Mouse (Mus musculus): ENCODE data around the gene Tatdn3. TPM values are rescaled to one million over a fixed set of nuclear protein-coding genes. Genes with fewer than 3 reads are reported as not detected.

Tatdn3 gene
- polyA plus RNA-seq (2015; fragmentation: Nextera tagmentation; extraction: Ambion mirVana), result 11.8 and 15.1 TPM in 2 replicates

DNA sequence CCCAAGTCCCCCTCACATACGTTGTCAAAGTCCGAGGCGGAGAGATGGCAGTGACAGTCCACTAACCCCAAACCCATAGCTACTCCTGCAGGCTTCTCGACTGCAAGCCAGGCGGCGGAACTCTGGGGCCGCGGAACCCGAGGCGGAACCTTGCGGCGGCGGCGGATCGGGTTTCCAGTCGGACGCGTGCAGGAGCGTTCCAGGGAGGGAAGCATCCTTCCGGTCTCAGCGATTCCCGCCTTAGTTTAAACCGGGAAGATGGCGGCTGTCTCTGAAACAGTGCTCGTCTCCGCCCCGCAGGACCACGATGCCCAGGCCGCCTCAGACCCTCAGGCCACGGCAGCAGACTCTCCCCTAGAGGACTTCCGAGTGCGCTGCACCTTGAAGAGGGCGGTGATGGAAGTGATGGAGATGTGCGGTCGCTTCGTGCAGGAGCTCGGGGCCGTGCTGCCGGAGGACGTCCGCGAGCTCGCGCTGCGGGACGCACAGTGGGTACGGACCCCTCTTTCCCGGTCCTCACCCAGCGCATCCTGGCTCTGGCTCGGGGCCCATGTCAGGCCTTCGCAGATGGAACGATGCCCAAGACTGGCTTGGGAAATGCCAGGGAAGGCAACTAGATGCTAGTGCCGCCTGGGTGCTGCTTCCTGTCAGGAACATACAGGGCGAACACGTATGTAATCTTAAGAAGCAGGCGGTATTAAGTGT lies at the start of gene Tatdn3, which contains the start of gene Nsl1:
Gene Tatdn3, minus strand, starts transcription at position 152 of the 705 bp plus-strand sequence.
Gene Nsl1, plus strand, starts transcription at position 232 of the 705 bp plus-strand sequence.
- Histone ChIP-seq H3K4me2 (peak within 1 kb of the TSS; percentile 90), H3K27me3 (replicated peaks) (no peaks in the 10 kb centered on the region), H3K27ac (no peak within 1 kb of the TSS), H3K9ac (peak within 1 kb of the TSS; percentile 81), H3K9me3 (no peaks in the 10 kb centered on the region), H3K4me1 (peaks cover 11% of the 10 kb centered on the region; the same call in 1 of the 2 replicates), H3K36me3 (peaks cover 11% of the 10 kb centered on the region; the same call in 1 of the 2 replicates), H3K4me3 (replicated peaks) (peak within 1 kb of the TSS; percentile 81)
- ATAC-seq (ENCODE audit: insufficient read depth, low FRiP score, low read depth), result peak; percentile 90
- WGBS, result under 1% methylated on average over 56 of the region's 56 CpGs

DNA sequence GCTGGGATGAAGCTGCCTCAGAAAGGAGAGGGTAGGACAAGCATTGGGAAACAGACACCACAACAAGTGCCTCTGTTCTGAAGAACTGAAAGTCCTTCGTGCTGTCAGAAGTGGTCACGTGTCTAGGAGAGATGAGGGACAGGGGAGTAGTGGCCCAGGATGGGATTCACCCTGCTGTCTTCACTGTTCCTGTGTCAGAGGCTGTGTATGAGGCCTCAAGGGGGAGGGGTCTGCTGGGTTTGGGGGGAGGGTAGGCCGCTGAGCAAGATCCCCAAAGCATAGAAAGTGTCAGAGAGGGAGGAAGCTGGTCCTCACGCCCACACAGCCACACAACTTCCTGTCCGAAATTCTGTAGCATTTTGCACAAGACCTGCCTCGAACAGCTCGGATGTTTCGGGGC lies 48.4 kb upstream of the Tatdn3 start:
- no peaks in the 10 kb centered on the region for H3K27me3 ChIP-seq (replicated peaks)
- no peaks in the 10 kb centered on the region for H3K9me3 ChIP-seq
- no peak overlapping the region for H3K4me2 ChIP-seq
- H3K27ac ChIP-seq, result peak overlapping the region; percentile 59; the same call in 1 of the 2 replicates
- no peak overlapping the region for H3K4me3 ChIP-seq (replicated peaks)
- no peaks in the 10 kb centered on the region for H3K4me1 ChIP-seq
- 42% methylated on average over 8 of the region's 8 CpGs for whole genome bisulfite sequencing
- no peaks in the 10 kb centered on the region for H3K36me3 ChIP-seq
- H3K9ac ChIP-seq, result no peak overlapping the region
- ATAC-seq (ENCODE audit: insufficient read depth, low FRiP score, low read depth), result peak; percentile 29; the same call in 1 of the 2 replicates

DNA sequence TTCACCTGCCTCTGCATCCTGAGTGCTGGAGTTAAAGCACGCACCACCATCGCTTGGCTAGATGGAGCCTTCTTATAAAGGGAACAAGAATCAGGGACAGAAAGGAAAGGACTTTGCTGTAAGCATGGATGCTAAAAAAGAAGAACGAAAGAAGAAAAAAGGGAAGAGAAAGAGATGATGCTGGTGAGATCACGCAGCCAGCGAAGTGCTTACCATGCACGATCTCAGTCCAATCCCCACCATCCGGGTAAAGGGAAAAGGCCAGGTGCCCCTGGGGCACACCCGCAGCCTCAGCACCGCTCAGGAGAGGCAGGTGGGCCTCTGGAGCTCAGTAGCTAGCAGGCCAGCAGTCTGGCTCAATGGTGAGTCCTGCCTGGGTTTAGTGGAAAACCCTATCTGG lies 47.2 kb upstream of the Tatdn3 start:
- Histone ChIP-seq H3K4me1 (no peaks in the 10 kb centered on the region), H3K9ac (no peak overlapping the region), H3K9me3 (no peaks in the 10 kb centered on the region), H3K4me3 (replicated peaks) (no peak overlapping the region), H3K4me2 (no peak overlapping the region), H3K36me3 (no peaks in the 10 kb centered on the region), H3K27ac (no peak overlapping the region), H3K27me3 (replicated peaks) (no peaks in the 10 kb centered on the region)
- no peak for ATAC-seq (ENCODE audit: insufficient read depth, low FRiP score, low read depth)
- WGBS, result 85% methylated on average over 9 of the region's 9 CpGs

DNA sequence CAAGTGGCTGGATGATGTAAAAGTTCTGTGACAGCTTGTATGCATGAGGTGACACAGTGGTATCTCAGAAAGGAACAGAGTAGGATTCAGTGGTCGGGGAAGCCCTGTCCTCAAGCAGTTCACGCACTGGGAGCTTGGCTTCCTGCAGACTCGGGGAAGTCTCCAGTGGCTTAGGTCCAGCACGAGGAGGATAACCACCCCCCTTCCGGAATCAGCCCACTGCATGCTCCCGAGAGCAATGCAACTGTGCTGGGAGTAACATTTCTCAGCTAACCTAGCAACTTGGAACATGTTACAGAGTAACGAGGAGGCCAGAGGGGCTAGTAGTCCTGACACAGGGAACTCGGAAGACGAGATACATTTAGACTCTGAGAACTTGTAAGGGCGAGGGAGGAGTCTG lies 44.6 kb upstream of the Tatdn3 start:
- Histone ChIP-seq H3K9me3 (no peaks in the 10 kb centered on the region), H3K27me3 (replicated peaks) (no peaks in the 10 kb centered on the region), H3K36me3 (no peaks in the 10 kb centered on the region), H3K4me1 (no peaks in the 10 kb centered on the region), H3K4me2 (no peak overlapping the region), H3K27ac (no peak overlapping the region), H3K4me3 (replicated peaks) (no peak overlapping the region), H3K9ac (no peak overlapping the region)
- WGBS, result 54% methylated on average over 10 of the region's 10 CpGs
- no peak for ATAC-seq (ENCODE audit: insufficient read depth, low FRiP score, low read depth)

DNA sequence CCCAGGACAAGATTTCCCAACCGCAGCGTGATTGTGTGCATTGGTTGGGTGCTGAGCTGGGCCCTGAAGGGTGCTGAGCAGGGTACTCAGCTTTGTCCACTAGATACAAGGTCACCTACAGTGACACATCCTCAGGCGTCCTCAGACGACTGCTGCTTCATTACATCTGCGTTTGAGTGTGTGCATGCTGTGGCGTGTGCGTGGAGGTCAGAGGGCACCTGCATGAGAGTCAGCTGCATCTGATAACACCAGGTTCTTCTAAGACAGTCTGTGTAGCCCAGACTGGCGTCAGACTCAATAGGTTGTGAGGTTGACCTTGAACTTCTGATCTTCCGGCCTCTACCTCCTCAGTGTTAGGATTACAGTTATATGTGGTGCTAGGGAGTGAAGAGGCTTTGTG lies 42.5 kb upstream of the Tatdn3 start:
- Histone ChIP-seq H3K4me1 (no peaks in the 10 kb centered on the region), H3K36me3 (no peaks in the 10 kb centered on the region), H3K27ac (no peak overlapping the region), H3K9me3 (no peaks in the 10 kb centered on the region), H3K4me3 (replicated peaks) (no peak overlapping the region), H3K4me2 (no peak overlapping the region), H3K9ac (no peak overlapping the region), H3K27me3 (replicated peaks) (no peaks in the 10 kb centered on the region)
- ATAC-seq (ENCODE audit: insufficient read depth, low FRiP score, low read depth), result no peak
- WGBS, result 78% methylated on average over 9 of the region's 9 CpGs

DNA sequence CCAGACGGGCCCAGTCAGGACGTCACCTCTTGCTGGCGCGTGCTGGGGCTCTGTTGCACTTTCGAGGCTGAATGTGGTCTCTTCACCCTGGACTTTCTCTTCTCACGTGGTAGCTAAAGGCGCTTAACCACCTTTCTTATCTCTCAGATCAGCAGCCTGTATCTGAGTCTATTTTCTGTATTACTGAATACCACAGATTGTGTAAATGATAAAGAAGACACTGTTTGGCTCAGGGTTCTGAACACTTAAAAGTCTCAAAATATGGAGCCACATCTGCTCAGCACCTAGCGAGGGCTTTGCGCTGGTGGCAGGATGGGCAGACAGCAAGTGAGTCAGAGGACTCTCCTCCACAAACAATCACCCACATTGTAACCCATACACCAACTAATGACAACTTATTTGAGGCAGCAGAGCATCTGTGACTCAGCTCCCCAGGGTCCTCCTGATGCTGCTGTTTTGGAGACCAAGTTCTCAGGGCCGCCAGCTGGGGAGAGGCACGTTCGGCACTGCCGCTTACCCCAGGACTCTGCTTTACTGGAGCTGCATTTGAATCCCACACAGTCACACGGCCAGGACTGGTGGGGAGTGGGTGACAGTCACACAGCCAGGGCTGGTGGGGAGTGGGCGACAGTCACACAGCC lies 40.1 kb upstream of the Tatdn3 start:
- no peak for ATAC-seq (ENCODE audit: insufficient read depth, low FRiP score, low read depth)
- no peak overlapping the region for H3K27ac ChIP-seq
- WGBS, result 82% methylated on average over 15 of the region's 15 CpGs
- H3K4me1 ChIP-seq, result peaks cover 5% of the 10 kb centered on the region; the same call in 1 of the 2 replicates
- no peak overlapping the region for H3K9ac ChIP-seq
- no peaks in the 10 kb centered on the region for H3K9me3 ChIP-seq
- no peak overlapping the region for H3K4me3 ChIP-seq (replicated peaks)
- peaks cover 14% of the 10 kb centered on the region for H3K27me3 ChIP-seq (replicated peaks)
- H3K36me3 ChIP-seq, result no peaks in the 10 kb centered on the region
- no peak overlapping the region for H3K4me2 ChIP-seq

DNA sequence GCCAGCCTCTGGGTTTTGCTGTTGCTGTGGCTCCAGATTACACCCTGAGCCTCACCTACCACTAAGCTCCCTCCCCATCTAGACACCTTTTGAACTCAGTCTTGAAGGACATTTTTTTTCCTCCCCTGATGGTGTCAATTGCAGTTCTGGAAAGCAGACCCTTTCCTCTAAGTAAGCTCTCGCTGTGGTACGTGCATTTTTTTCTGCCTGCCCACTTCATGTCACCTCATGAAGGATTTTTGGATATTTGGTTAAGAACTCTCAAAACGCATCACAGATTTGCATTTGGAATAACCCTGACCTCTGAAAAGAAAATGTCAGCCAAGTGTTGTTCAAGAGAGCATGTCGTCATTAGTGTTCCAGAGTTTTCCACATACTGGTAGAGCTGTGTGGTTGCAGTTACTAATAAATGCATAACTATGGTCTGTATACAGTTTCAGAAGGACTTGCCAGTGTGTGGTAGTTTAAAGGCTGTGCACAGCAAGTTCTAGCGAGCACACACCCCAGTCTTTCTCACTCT lies 37.1 kb upstream of the Tatdn3 start:
- Histone ChIP-seq H3K9me3 (no peaks in the 10 kb centered on the region), H3K36me3 (no peaks in the 10 kb centered on the region), H3K4me2 (no peak overlapping the region), H3K4me1 (peaks cover 15% of the 10 kb centered on the region), H3K27ac (no peak overlapping the region), H3K4me3 (replicated peaks) (no peak overlapping the region), H3K9ac (no peak overlapping the region), H3K27me3 (replicated peaks) (peaks cover 14% of the 10 kb centered on the region)
- ATAC-seq (ENCODE audit: insufficient read depth, low FRiP score, low read depth), result no peak
- WGBS, result 61% methylated on average over 5 of the region's 5 CpGs

DNA sequence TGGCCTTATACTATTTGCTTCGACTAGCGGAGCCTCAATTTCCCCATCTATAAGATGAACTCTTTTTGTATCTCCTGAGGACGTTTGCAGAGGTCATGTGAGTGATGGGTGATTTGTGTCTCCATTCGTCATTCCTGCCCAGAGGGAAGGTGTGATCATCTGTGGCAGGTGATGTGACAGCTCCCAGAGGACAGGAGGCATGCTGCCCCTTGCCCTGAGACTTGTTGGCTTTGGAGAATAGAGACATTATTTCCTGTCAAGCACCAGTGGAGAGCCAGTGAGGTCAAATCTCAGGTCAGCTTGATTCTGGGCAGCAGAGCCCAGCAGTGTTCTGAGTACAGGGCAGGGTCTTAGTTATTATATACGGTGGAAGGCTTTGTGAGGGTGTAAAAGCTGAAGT lies 36.4 kb upstream of the Tatdn3 start:
- peak overlapping the region; percentile 99 for H3K4me2 ChIP-seq
- no peak overlapping the region for H3K27ac ChIP-seq
- H3K36me3 ChIP-seq, result no peaks in the 10 kb centered on the region
- 33% methylated on average over 5 of the region's 5 CpGs for WGBS
- H3K4me1 ChIP-seq, result peaks cover 15% of the 10 kb centered on the region
- H3K9ac ChIP-seq, result no peak overlapping the region
- peak overlapping the region; percentile 62 for H3K4me3 ChIP-seq (replicated peaks)
- H3K27me3 ChIP-seq (replicated peaks), result peaks cover 14% of the 10 kb centered on the region
- no peak for ATAC-seq (ENCODE audit: insufficient read depth, low FRiP score, low read depth)
- no peaks in the 10 kb centered on the region for H3K9me3 ChIP-seq

DNA sequence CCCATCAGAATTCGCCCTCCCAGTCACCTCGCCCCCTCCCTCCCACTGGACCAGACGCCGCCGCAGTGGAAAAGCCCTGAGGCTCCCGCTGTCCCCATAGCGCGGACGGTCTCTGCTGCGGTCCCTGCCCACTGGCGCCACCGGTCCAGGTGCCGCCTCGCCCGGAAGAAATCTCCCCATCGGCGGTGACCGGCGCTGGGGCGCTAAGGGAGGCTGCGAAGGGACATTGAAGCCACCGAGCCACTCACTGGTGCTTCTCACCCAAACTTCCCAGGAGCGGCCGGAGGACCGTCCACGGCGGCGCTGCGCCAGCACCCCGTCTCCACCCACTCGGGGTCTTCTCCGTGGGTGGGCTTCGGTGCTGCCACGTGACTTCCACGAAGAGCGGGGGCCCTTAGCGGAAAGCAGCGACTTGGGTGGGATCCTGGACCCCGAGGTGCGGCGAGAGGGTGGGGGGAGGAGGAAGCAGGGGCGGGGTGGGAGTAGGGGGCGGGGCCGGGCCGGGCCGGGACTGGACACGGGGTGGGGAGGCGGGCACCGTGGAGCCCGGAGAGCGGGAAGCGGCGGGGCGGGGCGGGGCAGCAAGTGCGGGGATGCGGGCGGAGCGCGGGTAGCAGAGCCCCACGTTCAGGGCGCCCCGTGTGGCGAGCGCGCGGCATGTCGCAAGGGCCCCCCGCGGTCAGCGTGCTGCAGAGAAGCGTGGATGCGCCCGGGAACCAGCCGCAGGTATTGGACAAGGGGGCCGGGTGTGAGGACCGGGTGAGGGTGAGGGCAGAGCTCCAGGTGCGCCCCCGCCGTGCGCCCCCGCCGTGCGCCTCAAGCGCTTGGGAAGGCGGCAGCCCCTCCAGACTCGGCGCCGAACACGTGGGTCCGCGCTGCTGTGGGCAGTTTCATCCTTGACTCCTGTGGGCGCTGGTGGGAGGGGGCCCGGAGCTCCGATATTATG lies 35.3 kb upstream of the Tatdn3 start, which contains the start of gene Batf3:
Gene Batf3, plus strand, starts transcription at position 46 of the 946 bp plus-strand sequence.
- Histone ChIP-seq H3K36me3 (no peaks in the 10 kb centered on the region), H3K9me3 (no peaks in the 10 kb centered on the region), H3K27ac (peak within 1 kb of the TSS; percentile 59; the same call in 1 of the 2 replicates), H3K4me2 (peak within 1 kb of the TSS; percentile 99), H3K27me3 (replicated peaks) (peaks cover 14% of the 10 kb centered on the region), H3K4me1 (peaks cover 15% of the 10 kb centered on the region), H3K9ac (peak within 1 kb of the TSS; percentile 34), H3K4me3 (replicated peaks) (peak within 1 kb of the TSS; percentile 62)
- WGBS, result under 1% methylated on average over 86 of the region's 95 CpGs
- peak; percentile 64 for ATAC-seq (ENCODE audit: insufficient read depth, low FRiP score, low read depth)

DNA sequence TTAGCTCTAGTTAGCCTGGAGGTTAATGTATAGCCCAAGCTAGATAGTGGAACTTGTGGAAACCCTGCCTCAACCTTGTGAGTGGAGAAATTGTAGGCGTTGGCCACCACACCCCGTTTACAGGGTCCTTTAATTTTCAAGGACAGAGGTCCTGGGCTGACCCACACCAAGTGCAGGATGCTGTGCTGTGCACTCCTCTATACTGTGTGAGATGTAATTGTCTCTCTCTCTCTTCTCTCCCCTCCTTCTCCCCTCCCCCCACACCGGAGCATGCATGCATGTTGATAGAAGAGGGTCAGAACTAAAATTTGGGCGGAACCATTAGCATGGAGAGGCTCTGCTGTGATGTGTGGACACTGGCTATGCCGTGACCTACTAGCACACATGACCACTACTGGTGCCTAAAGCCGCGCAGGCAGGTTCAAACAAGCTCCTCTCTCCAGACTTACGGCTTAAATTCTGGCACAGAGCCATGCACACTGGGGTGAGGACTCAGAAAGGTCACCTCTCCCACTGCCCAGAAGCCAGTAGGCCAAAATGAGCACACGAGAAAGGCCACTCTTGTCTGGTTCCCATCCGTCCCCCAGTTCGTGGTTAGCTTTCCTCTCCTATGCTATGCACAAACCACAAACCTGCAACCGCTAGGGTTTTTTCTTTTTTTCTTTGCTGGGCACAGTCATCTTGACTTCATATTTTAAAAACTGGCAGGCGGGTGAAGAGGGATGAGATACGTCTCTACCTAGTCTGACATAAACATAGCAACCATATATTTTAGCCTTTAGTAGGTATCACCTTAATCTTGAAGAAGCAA lies 34.3 kb upstream of the Tatdn3 start:
- WGBS, result 36% methylated on average over 14 of the region's 14 CpGs
- Histone ChIP-seq H3K4me3 (replicated peaks) (peak overlapping the region; percentile 62), H3K9me3 (no peaks in the 10 kb centered on the region), H3K36me3 (no peaks in the 10 kb centered on the region), H3K27me3 (replicated peaks) (peaks cover 14% of the 10 kb centered on the region), H3K4me2 (peak overlapping the region; percentile 99), H3K9ac (no peak overlapping the region), H3K4me1 (peaks cover 15% of the 10 kb centered on the region), H3K27ac (no peak overlapping the region)
- ATAC-seq (ENCODE audit: insufficient read depth, low FRiP score, low read depth), result 0 out of 2 replicates have a peak, but pooled peaks have one; percentile 19

DNA sequence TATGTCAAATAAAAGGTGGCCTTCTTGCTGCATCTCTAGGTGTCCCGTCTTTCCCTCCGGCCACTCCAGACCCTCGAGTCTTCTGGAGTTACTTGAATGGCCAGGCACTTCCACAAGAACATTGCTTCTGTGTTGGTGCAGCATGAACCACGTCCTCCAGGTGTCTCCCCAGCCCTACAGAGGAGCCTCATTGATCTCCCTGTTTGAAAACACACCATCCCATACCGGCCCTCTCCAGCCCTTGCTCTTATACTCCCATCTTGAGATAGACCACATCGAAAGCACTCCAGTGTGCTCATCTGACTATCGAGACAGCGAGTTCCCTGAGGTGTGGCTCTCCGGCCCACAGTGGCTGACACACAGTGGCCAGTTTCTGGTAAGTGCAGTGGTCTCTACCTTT lies 32.3 kb upstream of the Tatdn3 start:
- Histone ChIP-seq H3K36me3 (no peaks in the 10 kb centered on the region), H3K27ac (no peak overlapping the region), H3K9ac (no peak overlapping the region), H3K4me1 (peaks cover 15% of the 10 kb centered on the region), H3K4me3 (replicated peaks) (no peak overlapping the region), H3K27me3 (replicated peaks) (peaks cover 14% of the 10 kb centered on the region), H3K4me2 (no peak overlapping the region), H3K9me3 (no peaks in the 10 kb centered on the region)
- no peak for ATAC-seq (ENCODE audit: insufficient read depth, low FRiP score, low read depth)
- 67% methylated on average over 9 of the region's 9 CpGs for WGBS

Data from stomach, embryonic 15.5 days (tissue).